Comparison of ENCODE assay signal across 8 mouse cellular contexts in genomic region chr2:3799767-3800554, GRCm38 (mm10).
DNase-seq lines count a peak whose midpoint lies in the region; ATAC-seq lines count a peak whose summit lies in the region.

No protein-coding gene starts in this region.

- peak overlapping the region; percentile 45 for H3K4me2 ChIP-seq in heart, embryonic 11.5 days
- peak overlapping the region; percentile 52 for H3K4me2 ChIP-seq in kidney, embryonic 14.5 days (replicated peaks; ENCODE audit: low read depth, low read length)
- H3K4me2 ChIP-seq in liver, embryonic 12.5 days, result peak overlapping the region; percentile 66

- peak; percentile 75 for DNase-seq in CD4-positive helper T cell, adult 2 months (ENCODE audit: low read depth, low spot score)
- DNase-seq in WW6 (ENCODE audit: low read depth, low spot score), result peak; percentile 11
- DNase-seq in embryo, embryonic 10.5 days (ENCODE audit: low spot score), result peak; percentile 77
- peak; percentile 31 to 61 for DNase-seq in natural killer cell, adult 2 months (ENCODE audit: low spot score in 2 of 2)
- peak; percentile 22 for DNase-seq in telencephalon, adult 2 months (ENCODE audit: low read depth, low spot score)

- no peak overlapping the region for H3K27ac ChIP-seq in heart, embryonic 11.5 days (ENCODE audit: low read depth, low read length)
- no peak overlapping the region for H3K27ac ChIP-seq in kidney, embryonic 14.5 days (ENCODE audit: low read depth, low read length)
- H3K27ac ChIP-seq in liver, embryonic 12.5 days, result no peak overlapping the region

- H3K9ac ChIP-seq in heart, embryonic 11.5 days (ENCODE audit: low read depth, low read length), result no peak overlapping the region
- peak overlapping the region; percentile 40; the same call in 1 of the 2 replicates for H3K9ac ChIP-seq in kidney, embryonic 14.5 days (ENCODE audit: low read depth, low read length)
- H3K9ac ChIP-seq in liver, embryonic 12.5 days, result no peak overlapping the region

- 21% methylated on average over 18 of the region's 18 CpGs for WGBS in heart, embryonic 11.5 days (ENCODE audit: insufficient replicate concordance)
- WGBS in kidney, embryonic 14.5 days, result 11% methylated on average over 18 of the region's 18 CpGs
- WGBS in liver, embryonic 12.5 days (ENCODE audit: insufficient replicate concordance), result 9% methylated on average over 18 of the region's 18 CpGs

- no peak overlapping the region; the same call in 1 of the 2 replicates for H3K4me3 ChIP-seq in heart, embryonic 11.5 days (ENCODE audit: low read depth, low read length)
- peak overlapping the region; percentile 25 for H3K4me3 ChIP-seq in kidney, embryonic 14.5 days (ENCODE audit: low read length)
- H3K4me3 ChIP-seq in liver, embryonic 12.5 days, result peak overlapping the region; percentile 36; the same call in 1 of the 2 replicates

- peak; percentile 52; the same call in 1 of the 2 replicates for ATAC-seq in heart, embryonic 11.5 days (replicated peaks; ENCODE audit: insufficient number of reproducible peaks, low FRiP score, low TSS enrichment)
- ATAC-seq in kidney, embryonic 14.5 days (ENCODE audit: low FRiP score, low TSS enrichment), result peak; percentile 81
- ATAC-seq in liver, embryonic 12.5 days, result 0 out of 2 replicates have a peak, but pooled peaks have one; percentile 49

- no peaks in the 10 kb centered on the region; the same call in 1 of the 2 replicates for H3K9me3 ChIP-seq in heart, embryonic 11.5 days (replicated peaks; ENCODE audit: control insufficient read depth, low read length)
- no peaks in the 10 kb centered on the region for H3K9me3 ChIP-seq in kidney, embryonic 14.5 days (ENCODE audit: control insufficient read depth, low read length)
- no peaks in the 10 kb centered on the region for H3K9me3 ChIP-seq in liver, embryonic 12.5 days (replicated peaks)

- no peaks in the 10 kb centered on the region for H3K27me3 ChIP-seq in heart, embryonic 11.5 days (ENCODE audit: control insufficient read depth, insufficient read depth, low read length)
- H3K27me3 ChIP-seq in kidney, embryonic 14.5 days (ENCODE audit: control insufficient read depth, insufficient read depth, low read length), result no peaks in the 10 kb centered on the region; the same call in 1 of the 2 replicates
- no peaks in the 10 kb centered on the region for H3K27me3 ChIP-seq in liver, embryonic 12.5 days (replicated peaks)

- H3K36me3 ChIP-seq in heart, embryonic 11.5 days (ENCODE audit: control insufficient read depth, insufficient read depth, low read length), result no peaks in the 10 kb centered on the region
- H3K36me3 ChIP-seq in kidney, embryonic 14.5 days (ENCODE audit: control insufficient read depth, insufficient read depth, low read length), result no peaks in the 10 kb centered on the region
- no peaks in the 10 kb centered on the region for H3K36me3 ChIP-seq in liver, embryonic 12.5 days

- no peaks in the 10 kb centered on the region for H3K4me1 ChIP-seq in heart, embryonic 11.5 days (ENCODE audit: control insufficient read depth, insufficient read depth, low read length)
- H3K4me1 ChIP-seq in kidney, embryonic 14.5 days (ENCODE audit: control insufficient read depth, insufficient read depth, low read length), result no peaks in the 10 kb centered on the region
- 0 out of 2 replicates have a peak, but pooled peaks cover 5% of the 10 kb centered on the region for H3K4me1 ChIP-seq in liver, embryonic 12.5 days

Comparison
In these comparisons a context has a peak if more than half of its experiments do, and no peak if none do; other contexts are left out.
1. DNase-seq: peak in every context shown above with its lines; median percentile 77 in embryo, embryonic 10.5 days; 75 in CD4-positive helper T cell, adult 2 months; 46 in natural killer cell, adult 2 months; 22 in telencephalon, adult 2 months; 11 in WW6.